Mouse (Mus musculus) bone marrow, adult 2 months (tissue): ENCODE measurements at regions not wholly inside any gene's neighbourhood (a gene's known extent, or its start where the extent isn't known, plus 50 kb on each side); places are given as distances from the start of the nearest gene placed in this dataset.

Source experiments
- H3K27ac ChIP-seq: fragments of 200-500 bp; 2 replicates; pipeline ENCODE4 v1.5.1; 2012; ENCODE audit warnings: low read depth, mild to moderate bottlenecking, control low read depth, inconsistent platforms, low read length; ENCODE audit not compliant: control insufficient read depth, poor library complexity, insufficient read depth
- H3K4me1 ChIP-seq: fragments of 200-500 bp; 2 replicates; pipeline ENCODE4 v1.6.1; 2011; ENCODE audit warnings: low read length; ENCODE audit not compliant: control insufficient read depth, insufficient read depth
- H3K4me3 ChIP-seq: fragments of 200-500 bp; replicated peaks from 2 replicates; pipeline ENCODE3; 2011; ENCODE audit warnings: mild to moderate bottlenecking, low read depth, low read length, control low read depth; ENCODE audit not compliant: control insufficient read depth
- CTCF ChIP-seq: fragments of 200-500 bp; IDR thresholded peaks from 2 replicates; pipeline ENCODE4 v1.5.1; 2011; ENCODE audit warnings: low read length, control low read depth; ENCODE audit not compliant: control insufficient read depth, insufficient read depth
- POLR2A ChIP-seq: fragments of 200-500 bp; IDR thresholded peaks from 2 replicates; pipeline ENCODE4 v1.6.1; 2011; ENCODE audit warnings: low read depth, mild to moderate bottlenecking, control low read depth, low read length, borderline replicate concordance; ENCODE audit not compliant: control insufficient read depth
- WGBS: fragments of 180-500 bp; shearing (Covaris S2); methylation state at CpG from one replicate; pipeline ENCODE4 v1.1.7; 2018; 5-methylcytosine and 5-hydroxymethylcytosine counted together

DNA sequence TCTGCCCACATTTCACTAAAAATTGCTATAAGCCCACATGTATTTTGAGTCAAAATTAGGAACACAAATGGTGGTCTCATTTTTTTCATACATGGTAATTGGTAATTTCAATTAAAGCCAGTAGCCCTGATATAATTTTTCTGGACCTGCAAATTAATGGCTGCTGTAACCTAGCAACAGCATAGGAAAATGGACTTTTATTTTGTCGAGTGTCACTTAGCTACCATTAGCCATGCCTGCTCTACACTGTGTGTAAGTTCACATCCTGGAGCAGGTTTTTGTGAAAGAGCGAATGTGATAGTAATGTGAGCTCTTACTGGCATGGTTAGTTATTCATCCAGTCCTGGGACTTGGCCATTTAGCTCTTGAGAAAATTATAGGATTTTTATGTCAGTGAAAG lies 285.6 kb downstream of the Cmpk2 start:
- 74% methylated on average over 2 of the region's 2 CpGs for WGBS
- no peaks in the 10 kb centered on the region for H3K4me1 ChIP-seq
- no peak for TF ChIP-seq CTCF
- TF ChIP-seq POLR2A, result no peak
- no peak overlapping the region for H3K27ac ChIP-seq
- H3K4me3 ChIP-seq, result no peak overlapping the region

DNA sequence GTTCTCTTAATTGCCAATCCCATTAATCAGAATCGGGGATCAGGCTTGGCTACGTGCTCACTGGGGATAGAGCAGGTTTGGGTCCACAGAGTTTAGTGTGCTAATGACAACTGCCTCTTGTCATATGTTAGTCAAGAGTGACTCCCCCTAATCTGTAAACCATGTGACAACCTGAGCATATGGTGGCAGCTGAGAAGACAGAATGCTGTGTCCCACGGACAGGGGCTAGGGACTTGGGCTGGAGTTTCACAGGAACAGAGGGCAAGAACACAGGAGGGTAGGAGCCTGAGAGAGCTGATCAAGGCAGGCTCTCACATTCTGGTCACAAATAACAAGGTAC lies 265.5 kb downstream of the Cmpk2 start:
- H3K27ac ChIP-seq, result no peak overlapping the region
- no peak for TF ChIP-seq POLR2A
- no peak for TF ChIP-seq CTCF
- H3K4me3 ChIP-seq, result no peak overlapping the region
- no peaks in the 10 kb centered on the region for H3K4me1 ChIP-seq
- 82% methylated on average over 3 of the region's 3 CpGs for WGBS

DNA sequence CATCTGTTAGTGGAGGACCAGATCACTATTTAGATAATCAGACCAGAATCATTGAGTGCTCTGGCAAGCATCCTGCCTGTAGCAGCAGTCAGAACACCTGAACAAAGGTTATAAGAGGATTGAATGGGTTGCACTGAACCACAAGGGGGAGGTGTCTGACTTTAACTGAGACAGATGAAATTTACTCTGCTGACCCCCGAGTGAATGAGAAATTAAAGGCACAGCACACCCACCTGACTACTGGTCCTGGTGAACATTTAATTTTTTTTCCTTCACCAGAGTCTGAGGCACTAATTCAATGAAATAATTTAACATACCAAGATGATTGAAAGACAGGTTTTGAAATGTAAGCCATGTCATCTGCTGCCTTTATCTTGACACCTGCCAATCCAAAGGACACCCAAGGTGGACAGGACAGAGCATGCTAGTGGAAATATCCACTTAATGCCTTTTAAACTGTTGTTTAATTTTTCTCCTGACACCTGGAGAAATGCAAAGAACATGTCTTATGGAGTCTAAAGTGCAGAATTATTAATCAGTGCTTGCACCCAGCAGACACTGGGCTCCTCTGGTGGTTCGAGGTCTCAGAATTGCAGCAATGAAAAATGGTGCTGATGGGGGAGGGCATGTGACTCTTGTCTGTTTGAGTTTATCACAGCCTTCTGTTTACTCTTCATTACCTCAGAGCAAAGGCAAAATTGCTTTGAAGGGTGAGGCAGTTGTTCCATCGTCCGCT lies 265.0 kb downstream of the Cmpk2 start:
- Histone ChIP-seq H3K4me1 (no peaks in the 10 kb centered on the region), H3K4me3 (no peak overlapping the region), H3K27ac (no peak overlapping the region)
- TF ChIP-seq CTCF, result no peak
- TF ChIP-seq POLR2A, result no peak
- WGBS, result 64% methylated on average over 4 of the region's 4 CpGs

DNA sequence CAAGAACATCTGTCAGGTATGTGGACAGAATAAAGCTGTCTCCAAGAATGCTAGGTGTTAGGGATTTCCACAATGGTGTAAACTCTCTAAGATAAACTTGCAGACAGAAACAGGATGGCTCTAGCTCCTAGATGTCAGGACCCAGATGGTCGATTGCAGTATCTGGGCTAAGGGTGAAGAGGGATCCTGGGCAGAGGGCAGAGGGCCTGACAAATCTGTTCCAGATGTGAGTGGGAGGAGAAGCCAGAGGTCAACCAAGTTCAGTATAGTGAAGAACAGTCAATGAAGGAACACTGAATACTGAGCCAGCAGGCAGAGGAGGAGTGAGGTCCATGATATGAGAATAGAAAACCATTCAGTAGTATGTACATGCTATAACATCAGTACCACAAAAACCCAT lies 254.4 kb downstream of the Cmpk2 start:
- H3K27ac ChIP-seq, result no peak overlapping the region
- no peak overlapping the region for H3K4me3 ChIP-seq
- WGBS, result 42% methylated on average over 1 of the region's 1 CpGs
- H3K4me1 ChIP-seq, result no peaks in the 10 kb centered on the region
- TF ChIP-seq CTCF (no peak), POLR2A (no peak)

DNA sequence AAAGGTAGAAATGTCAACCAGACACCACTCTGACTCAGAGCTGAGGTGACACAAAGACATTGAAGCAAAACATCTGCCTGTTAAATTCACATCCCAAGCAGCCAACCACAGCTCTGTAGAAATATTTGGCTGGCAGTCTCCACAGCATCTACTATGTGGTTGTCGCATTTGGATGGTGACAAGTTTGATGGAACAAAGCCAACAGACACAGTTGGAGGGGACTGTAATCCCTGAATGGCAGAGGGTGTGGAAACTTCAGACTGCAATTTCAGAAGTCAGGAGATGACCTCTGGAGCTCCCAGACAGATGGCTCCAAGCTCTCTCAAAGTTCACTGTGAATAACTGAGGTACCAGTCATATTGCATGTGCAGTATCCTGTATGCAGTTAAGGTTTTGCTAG lies 229.8 kb downstream of the Cmpk2 start:
- TF ChIP-seq CTCF (no peak), POLR2A (no peak)
- H3K4me3 ChIP-seq, result no peak overlapping the region
- no peak overlapping the region for H3K27ac ChIP-seq
- H3K4me1 ChIP-seq, result no peaks in the 10 kb centered on the region
- WGBS, result 74% methylated on average over 1 of the region's 1 CpGs

DNA sequence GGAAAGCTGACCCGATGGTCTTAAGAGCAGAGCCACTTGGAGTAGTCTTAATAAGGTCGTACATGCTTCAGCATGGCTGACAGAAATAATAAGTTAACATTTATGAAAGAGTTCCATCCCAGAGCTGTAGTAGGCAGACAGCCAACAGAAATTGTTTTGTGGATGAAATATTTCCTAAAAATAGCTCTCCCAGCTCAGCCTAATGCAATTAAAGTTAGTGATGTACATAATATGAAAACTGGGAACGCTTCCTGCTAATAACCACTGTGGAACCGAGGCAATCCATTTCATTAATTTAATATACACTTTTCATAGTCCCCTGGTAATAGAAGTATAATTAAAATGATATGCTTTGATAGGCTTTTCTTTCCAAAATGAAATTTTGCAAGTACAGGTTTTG lies 219.0 kb downstream of the Cmpk2 start:
- WGBS, result 81% methylated on average over 4 of the region's 4 CpGs
- TF ChIP-seq POLR2A (no peak), CTCF (no peak)
- H3K4me1 ChIP-seq, result no peaks in the 10 kb centered on the region
- H3K27ac ChIP-seq, result no peak overlapping the region
- no peak overlapping the region for H3K4me3 ChIP-seq

DNA sequence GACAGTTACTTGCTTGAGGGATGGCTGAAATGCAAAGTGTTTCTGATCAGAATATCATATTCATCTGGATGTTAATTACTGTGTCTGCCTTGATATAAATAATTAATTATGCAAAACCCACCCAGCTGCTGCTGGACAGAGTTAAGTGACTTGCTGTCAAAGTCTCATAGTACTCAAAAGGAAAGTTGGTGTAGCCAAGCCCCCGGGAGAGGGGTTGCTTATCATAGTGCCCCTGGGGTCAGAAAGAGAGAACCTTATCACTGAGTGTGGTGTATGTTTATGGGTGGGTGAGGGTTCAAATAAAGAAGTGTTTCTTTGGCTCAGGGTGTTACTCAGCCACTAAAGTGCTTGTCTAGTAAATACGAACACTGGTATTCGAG lies 211.6 kb downstream of the Cmpk2 start:
- Histone ChIP-seq H3K4me1 (no peaks in the 10 kb centered on the region), H3K27ac (no peak overlapping the region), H3K4me3 (no peak overlapping the region)
- WGBS, result 80% methylated on average over 3 of the region's 3 CpGs
- TF ChIP-seq CTCF, result no peak

DNA sequence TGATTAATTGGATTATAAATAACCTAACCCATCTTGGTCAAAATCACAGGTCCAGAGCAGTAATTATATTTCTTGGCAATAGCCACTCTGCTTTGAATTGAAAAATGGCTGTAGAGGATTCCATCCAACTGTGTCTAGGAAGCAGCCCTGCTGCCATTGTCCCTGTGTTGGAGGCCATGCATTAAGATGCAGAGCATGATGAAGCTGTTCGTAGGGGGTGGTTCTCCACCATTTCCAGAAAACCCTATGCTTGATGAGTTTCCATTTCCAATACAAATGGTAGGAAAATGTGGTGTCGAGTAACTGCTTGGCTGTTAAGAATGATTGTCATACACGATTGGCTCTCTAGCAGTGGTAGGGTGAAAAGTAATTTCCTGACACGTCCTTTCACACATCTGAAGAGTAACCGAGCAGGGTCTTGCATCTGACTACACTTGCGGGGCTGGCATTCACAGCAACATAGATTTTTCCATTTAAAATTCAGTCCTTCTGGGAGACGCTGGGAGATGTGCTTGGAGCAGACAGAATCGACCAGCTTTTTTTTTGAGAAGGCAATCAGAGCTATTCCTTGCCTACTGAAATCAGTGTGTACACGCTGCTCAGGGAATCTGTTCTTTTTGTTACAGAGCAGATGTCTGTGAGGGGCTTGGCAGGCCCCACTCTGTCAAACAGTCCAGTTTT lies 211.0 kb downstream of the Cmpk2 start:
- no peak for TF ChIP-seq CTCF
- Histone ChIP-seq H3K4me3 (no peak overlapping the region), H3K4me1 (no peaks in the 10 kb centered on the region), H3K27ac (no peak overlapping the region)
- WGBS, result 71% methylated on average over 9 of the region's 9 CpGs

DNA sequence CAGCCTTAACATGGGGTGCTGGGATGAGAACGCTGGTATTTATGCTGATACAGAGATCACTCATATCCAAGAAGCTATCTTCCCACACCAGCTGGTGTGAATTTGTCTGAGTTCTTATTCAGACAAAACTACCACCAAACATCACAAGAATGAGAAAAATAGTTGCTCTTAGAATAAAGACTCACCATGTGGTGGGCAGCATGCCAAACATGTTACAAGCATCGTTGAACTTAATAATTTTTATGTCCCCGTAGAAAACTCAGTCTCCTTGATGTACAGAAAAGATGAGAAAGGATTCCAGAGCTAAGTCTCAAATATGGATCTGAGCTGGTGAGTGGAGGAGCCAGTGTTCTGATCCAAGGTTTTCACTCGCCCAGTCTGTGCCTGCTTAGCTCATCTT lies 196.5 kb downstream of the Cmpk2 start:
- 75% methylated on average over 4 of the region's 4 CpGs for WGBS
- Histone ChIP-seq H3K27ac (no peak overlapping the region), H3K4me3 (no peak overlapping the region), H3K4me1 (no peaks in the 10 kb centered on the region)
- TF ChIP-seq POLR2A (no peak), CTCF (no peak)
